Mouse (Mus musculus): ENCODE results near the gene Pcbp3. TPM values are rescaled to one million over a fixed set of nuclear protein-coding genes. Genes with fewer than 3 reads are reported as not detected.

Pcbp3 gene
- polyA plus RNA-seq, 1 experiment from 2014 or later: 18.8 TPM

DNA sequence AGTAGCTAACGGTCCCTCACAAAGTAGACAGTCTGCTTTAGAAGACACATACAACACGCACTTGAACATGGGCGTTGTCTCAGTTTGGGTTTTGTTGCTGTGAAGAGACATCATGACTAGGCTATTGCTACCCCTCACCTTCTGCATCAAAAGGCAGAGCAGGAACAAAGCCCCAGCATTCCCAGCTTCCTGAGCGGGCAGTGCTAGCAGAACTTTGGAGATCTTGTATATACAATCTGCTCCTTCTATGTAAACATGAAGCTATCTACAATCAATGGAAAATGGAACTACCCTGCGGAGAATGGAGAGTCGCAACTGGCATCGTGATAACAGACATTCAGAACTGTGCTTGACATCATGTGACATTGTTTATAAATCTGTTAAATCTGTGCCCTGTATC, 9.3 kb upstream of the Pcbp3 start:
- Histone ChIP-seq H3K4me2 (replicated peaks; ENCODE audit: low read depth) (no peak overlapping the region), H3K36me3 (ENCODE audit: control insufficient read depth, insufficient read depth) (no peaks in the 10 kb centered on the region), H3K27ac (ENCODE audit: low read depth, low read length) (no peak overlapping the region), H3K27me3 (replicated peaks; ENCODE audit: control insufficient read depth, insufficient read depth, low read length) (no peaks in the 10 kb centered on the region), H3K4me1 (replicated peaks; ENCODE audit: control insufficient read depth, insufficient read depth, low read length) (no peaks in the 10 kb centered on the region), H3K4me3 (ENCODE audit: low read depth, low read length) (no peak overlapping the region), H3K9me3 (ENCODE audit: control insufficient read depth) (no peaks in the 10 kb centered on the region), H3K9ac (ENCODE audit: low read depth, low read length) (no peak overlapping the region)
- 47% methylated on average over 7 of the region's 7 CpGs for WGBS
- TF ChIP-seq CTCF (IDR thresholded peaks at IDR 0.05; ENCODE audit: low read depth): no peak
- no peak for ATAC-seq

DNA sequence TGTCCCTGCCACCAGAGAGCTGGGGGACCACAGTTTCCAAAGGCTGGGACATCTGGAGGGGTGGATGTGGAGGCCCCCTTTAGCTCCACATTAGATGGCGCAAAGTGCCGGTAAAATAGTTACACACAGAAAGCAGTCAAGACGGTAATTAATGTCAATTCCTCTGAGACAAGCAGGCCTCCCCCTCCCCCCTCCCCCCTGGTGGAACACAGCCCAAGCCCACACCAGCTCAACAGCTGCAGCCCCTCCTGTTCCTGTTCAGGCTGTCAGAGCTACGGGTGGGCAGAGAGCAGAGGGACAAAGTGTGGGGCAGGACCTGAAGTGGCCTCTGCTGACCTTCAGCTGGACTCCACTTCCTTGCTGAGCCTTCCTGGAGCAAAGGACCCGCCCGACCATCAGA, 2.7 kb upstream of the Pcbp3 start:
- H3K9me3 ChIP-seq (ENCODE audit: control insufficient read depth): no peaks in the 10 kb centered on the region
- peaks cover 3% of the 10 kb centered on the region; the same call in 1 of the 2 replicates for H3K27me3 ChIP-seq (replicated peaks; ENCODE audit: control insufficient read depth, insufficient read depth, low read length)
- ATAC-seq: no peak
- H3K27ac ChIP-seq (ENCODE audit: low read depth, low read length): no peak overlapping the region
- no peak for TF ChIP-seq CTCF (IDR thresholded peaks at IDR 0.05; ENCODE audit: low read depth)
- 25% methylated on average over 6 of the region's 6 CpGs for WGBS
- H3K9ac ChIP-seq (ENCODE audit: low read depth, low read length): no peak overlapping the region
- no peaks in the 10 kb centered on the region for H3K36me3 ChIP-seq (ENCODE audit: control insufficient read depth, insufficient read depth)
- H3K4me3 ChIP-seq (ENCODE audit: low read depth, low read length): no peak overlapping the region
- H3K4me2 ChIP-seq (replicated peaks; ENCODE audit: low read depth): no peak overlapping the region
- H3K4me1 ChIP-seq (replicated peaks; ENCODE audit: control insufficient read depth, insufficient read depth, low read length): peaks cover 6% of the 10 kb centered on the region; the same call in 1 of the 2 replicates

- H3K4me3 ChIP-seq (ENCODE audit: low read depth, low read length): no peak overlapping the region
- no peaks in the 10 kb centered on the region for H3K9me3 ChIP-seq (ENCODE audit: control insufficient read depth)
- no peak for ATAC-seq
- H3K4me2 ChIP-seq (replicated peaks; ENCODE audit: low read depth): no peak overlapping the region
- peaks cover 3% of the 10 kb centered on the region; the same call in 1 of the 2 replicates for H3K27me3 ChIP-seq (replicated peaks; ENCODE audit: control insufficient read depth, insufficient read depth, low read length)
- no peak for TF ChIP-seq CTCF (IDR thresholded peaks at IDR 0.05; ENCODE audit: low read depth)
- WGBS: 41% methylated on average over 9 of the region's 9 CpGs
- peaks cover 6% of the 10 kb centered on the region; the same call in 1 of the 2 replicates for H3K4me1 ChIP-seq (replicated peaks; ENCODE audit: control insufficient read depth, insufficient read depth, low read length)
- H3K36me3 ChIP-seq (ENCODE audit: control insufficient read depth, insufficient read depth): no peaks in the 10 kb centered on the region
- no peak overlapping the region for H3K27ac ChIP-seq (ENCODE audit: low read depth, low read length)
- H3K9ac ChIP-seq (ENCODE audit: low read depth, low read length): no peak overlapping the region
Observed at GRCm38 (mm10) chr10:76963997-76964396, 2.3 kb upstream of the Pcbp3 start.

DNA sequence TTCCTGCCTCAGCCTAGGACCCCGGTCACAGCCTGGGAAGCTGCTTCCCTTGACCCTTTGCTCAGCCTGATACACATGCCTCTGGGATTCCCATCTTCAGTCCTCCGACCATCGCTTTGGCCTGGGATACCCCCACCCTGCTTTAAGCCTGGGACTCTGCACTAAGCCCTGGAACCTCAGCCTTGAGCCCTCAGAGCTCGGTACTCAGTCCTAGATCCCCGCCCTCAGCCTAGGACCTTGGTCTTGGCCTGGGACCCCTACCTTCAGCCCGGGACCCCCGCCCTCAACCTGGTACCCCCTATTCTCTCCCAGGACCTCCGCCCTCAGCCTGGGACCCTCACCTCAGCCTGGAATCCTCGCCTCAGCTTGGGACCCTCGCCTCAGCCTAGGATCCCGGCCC, 531 bp downstream of the Pcbp3 start:
- Histone ChIP-seq H3K27me3 (replicated peaks; ENCODE audit: control insufficient read depth, insufficient read depth, low read length) (peaks cover 3% of the 10 kb centered on the region; the same call in 1 of the 2 replicates), H3K9ac (ENCODE audit: low read depth, low read length) (peak overlapping the region; percentile 55), H3K36me3 (ENCODE audit: control insufficient read depth, insufficient read depth) (no peaks in the 10 kb centered on the region), H3K4me1 (replicated peaks; ENCODE audit: control insufficient read depth, insufficient read depth, low read length) (peaks cover 6% of the 10 kb centered on the region; the same call in 1 of the 2 replicates), H3K27ac (ENCODE audit: low read depth, low read length) (no peak overlapping the region), H3K9me3 (ENCODE audit: control insufficient read depth) (no peaks in the 10 kb centered on the region), H3K4me2 (replicated peaks; ENCODE audit: low read depth) (peak overlapping the region; percentile 85), H3K4me3 (ENCODE audit: low read depth, low read length) (peak overlapping the region; percentile 48)
- TF ChIP-seq CTCF (IDR thresholded peaks at IDR 0.05; ENCODE audit: low read depth): no peak
- no peak for ATAC-seq
- WGBS: 14% methylated on average over 11 of the region's 11 CpGs

DNA sequence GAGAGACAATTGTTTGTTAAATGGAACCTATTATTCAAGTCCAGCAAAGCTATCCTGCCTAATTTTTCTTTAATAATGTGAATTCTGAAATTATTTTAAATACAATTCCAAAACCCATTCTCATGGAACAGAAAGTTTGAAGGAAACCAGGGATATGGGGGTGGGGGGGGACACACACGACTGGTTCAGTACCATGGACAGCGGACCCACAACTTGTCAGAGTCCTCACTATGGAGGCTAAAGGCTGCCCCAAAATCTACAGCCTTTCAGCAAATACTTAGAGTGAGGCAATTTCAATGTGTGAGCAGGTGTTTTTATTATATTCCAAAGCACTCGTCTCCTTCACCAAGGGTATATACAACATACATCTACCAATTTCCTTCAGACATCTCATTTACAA, 3.5 kb downstream of the Pcbp3 start:
- H3K9ac ChIP-seq (ENCODE audit: low read depth, low read length): no peak overlapping the region
- 40% methylated on average over 3 of the region's 3 CpGs for WGBS
- no peak for TF ChIP-seq CTCF (IDR thresholded peaks at IDR 0.05; ENCODE audit: low read depth)
- no peaks in the 10 kb centered on the region for H3K36me3 ChIP-seq (ENCODE audit: control insufficient read depth, insufficient read depth)
- H3K4me3 ChIP-seq (ENCODE audit: low read depth, low read length): no peak overlapping the region
- no peak overlapping the region for H3K27ac ChIP-seq (ENCODE audit: low read depth, low read length)
- peaks cover 3% of the 10 kb centered on the region; the same call in 1 of the 2 replicates for H3K27me3 ChIP-seq (replicated peaks; ENCODE audit: control insufficient read depth, insufficient read depth, low read length)
- H3K4me2 ChIP-seq (replicated peaks; ENCODE audit: low read depth): no peak overlapping the region
- no peak for ATAC-seq
- peaks cover 6% of the 10 kb centered on the region; the same call in 1 of the 2 replicates for H3K4me1 ChIP-seq (replicated peaks; ENCODE audit: control insufficient read depth, insufficient read depth, low read length)
- H3K9me3 ChIP-seq (ENCODE audit: control insufficient read depth): no peaks in the 10 kb centered on the region

- Histone ChIP-seq H3K36me3 (ENCODE audit: control insufficient read depth, insufficient read depth) (no peaks in the 10 kb centered on the region), H3K9ac (ENCODE audit: low read depth, low read length) (no peak overlapping the region), H3K4me1 (replicated peaks; ENCODE audit: control insufficient read depth, insufficient read depth, low read length) (peaks cover 1% of the 10 kb centered on the region; the same call in 1 of the 2 replicates), H3K27me3 (replicated peaks; ENCODE audit: control insufficient read depth, insufficient read depth, low read length) (peaks cover 2% of the 10 kb centered on the region; the same call in 1 of the 2 replicates), H3K27ac (ENCODE audit: low read depth, low read length) (no peak overlapping the region), H3K4me3 (ENCODE audit: low read depth, low read length) (no peak overlapping the region), H3K9me3 (ENCODE audit: control insufficient read depth) (no peaks in the 10 kb centered on the region), H3K4me2 (replicated peaks; ENCODE audit: low read depth) (no peak overlapping the region)
- ATAC-seq: no peak
- TF ChIP-seq CTCF (IDR thresholded peaks at IDR 0.05; ENCODE audit: low read depth): no peak
- 46% methylated on average over 6 of the region's 6 CpGs for WGBS
Observed at GRCm38 (mm10) chr10:76956200-76956599, 5.5 kb downstream of the Pcbp3 start.

DNA sequence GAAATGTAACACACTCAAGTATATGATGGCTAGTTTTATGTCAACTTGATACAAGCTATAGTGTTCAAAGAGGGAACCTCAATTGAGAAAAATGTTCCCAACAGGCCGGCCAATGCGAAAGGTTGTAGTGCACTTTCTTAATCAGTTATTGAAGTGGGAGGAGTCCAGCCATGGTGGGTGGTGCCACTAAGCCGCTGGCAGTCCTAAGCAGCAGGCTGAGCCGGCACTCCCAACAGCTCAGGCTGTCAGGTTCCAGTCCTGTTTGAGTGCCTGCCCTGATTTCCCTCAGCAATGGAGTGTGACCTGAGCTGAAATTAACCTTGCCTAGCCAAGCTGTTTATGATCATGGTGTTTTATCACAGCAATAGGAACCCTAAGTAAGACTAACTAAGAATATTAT, 20.6 kb downstream of the Pcbp3 start:
- Histone ChIP-seq H3K4me1 (replicated peaks; ENCODE audit: control insufficient read depth, insufficient read depth, low read length) (no peaks in the 10 kb centered on the region), H3K4me3 (ENCODE audit: low read depth, low read length) (no peak overlapping the region), H3K27me3 (replicated peaks; ENCODE audit: control insufficient read depth, insufficient read depth, low read length) (no peaks in the 10 kb centered on the region), H3K36me3 (ENCODE audit: control insufficient read depth, insufficient read depth) (no peaks in the 10 kb centered on the region), H3K9me3 (ENCODE audit: control insufficient read depth) (no peaks in the 10 kb centered on the region), H3K9ac (ENCODE audit: low read depth, low read length) (no peak overlapping the region), H3K4me2 (replicated peaks; ENCODE audit: low read depth) (no peak overlapping the region), H3K27ac (ENCODE audit: low read depth, low read length) (no peak overlapping the region)
- ATAC-seq: no peak
- WGBS: 64% methylated on average over 4 of the region's 4 CpGs
- TF ChIP-seq CTCF (IDR thresholded peaks at IDR 0.05; ENCODE audit: low read depth): no peak

All from intestine, postnatal 0 days (tissue).